ENCODE assay signal across 8 mouse cellular contexts in the genomic region with DNA sequence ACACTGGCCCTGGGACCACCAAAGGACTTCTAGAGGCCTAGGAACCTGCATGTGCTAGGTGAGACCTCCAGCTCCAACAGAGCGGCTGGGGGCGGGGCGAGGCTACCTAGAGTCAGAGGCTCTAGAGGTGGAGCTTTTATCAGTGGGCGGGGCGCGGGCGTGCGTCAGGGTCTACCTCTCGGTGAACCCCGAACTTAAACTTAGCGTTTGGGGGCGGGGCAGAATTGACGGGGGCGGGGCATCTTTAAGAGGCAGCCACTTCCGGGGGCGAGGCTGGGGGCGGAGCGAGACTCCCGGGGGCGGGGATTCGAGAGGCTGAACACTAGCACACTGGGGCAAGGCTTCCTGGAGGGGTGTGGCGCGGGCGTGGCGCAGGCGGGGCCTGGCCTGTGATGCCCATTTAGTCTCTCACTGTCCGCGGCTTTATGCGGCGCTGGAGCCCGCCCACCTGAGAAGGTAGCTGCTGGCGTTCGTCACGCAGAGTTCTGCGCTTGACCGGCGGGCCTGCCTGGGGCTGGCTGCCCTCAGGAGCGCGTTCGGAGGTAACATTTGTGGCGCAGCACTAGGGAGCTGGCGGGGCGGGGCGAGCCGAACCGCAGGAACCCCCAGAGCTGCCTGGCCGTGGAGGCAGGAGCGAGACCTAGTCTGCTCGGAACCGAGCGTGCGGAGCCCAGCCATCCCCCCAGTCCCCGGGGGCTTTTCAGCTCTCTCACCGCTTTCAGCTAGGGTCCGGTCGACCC. TPM values are rescaled to one million over a fixed set of nuclear protein-coding genes. Genes with fewer than 3 reads are reported as not detected.
DNase-seq lines count a peak whose midpoint lies in the region; ATAC-seq lines count a peak whose summit lies in the region.

A gene (plus strand): TSS at position 392 of the 740 bp plus-strand sequence.

- peak within 1 kb of the TSS; percentile 86 for H3K4me2 ChIP-seq in embryonic facial prominence, embryonic 13.5 days
- H3K4me2 ChIP-seq in midbrain, embryonic 11.5 days = peak within 1 kb of the TSS; percentile 78

- H3K4me1 ChIP-seq in embryonic facial prominence, embryonic 13.5 days = no peaks in the 10 kb centered on the region
- peaks cover 2% of the 10 kb centered on the region; the same call in 1 of the 2 replicates for H3K4me1 ChIP-seq in midbrain, embryonic 11.5 days (ENCODE audit: control insufficient read depth, insufficient read depth, low read length)

- H3K27ac ChIP-seq in embryonic facial prominence, embryonic 13.5 days = no peak within 1 kb of the TSS
- no peak within 1 kb of the TSS for H3K27ac ChIP-seq in midbrain, embryonic 11.5 days (ENCODE audit: low read depth, low read length)

- no peaks in the 10 kb centered on the region for H3K36me3 ChIP-seq in embryonic facial prominence, embryonic 13.5 days
- H3K36me3 ChIP-seq in midbrain, embryonic 11.5 days (ENCODE audit: control insufficient read depth, insufficient read depth, low read length) = no peaks in the 10 kb centered on the region

- peak; percentile 96 for ATAC-seq in embryonic facial prominence, embryonic 13.5 days (ENCODE audit: insufficient number of reproducible peaks, insufficient read depth, low FRiP score, low TSS enrichment, low read depth)
- ATAC-seq in midbrain, embryonic 11.5 days (ENCODE audit: low FRiP score) = peak; percentile 97

- peak within 1 kb of the TSS; percentile 70 for H3K4me3 ChIP-seq in embryonic facial prominence, embryonic 13.5 days
- H3K4me3 ChIP-seq in midbrain, embryonic 11.5 days (ENCODE audit: low read depth, low read length) = peak within 1 kb of the TSS; percentile 68

- WGBS in embryonic facial prominence, embryonic 13.5 days = 2% methylated on average over 56 of the region's 56 CpGs
- 2% methylated on average over 52 of the region's 56 CpGs for WGBS in midbrain, embryonic 11.5 days

- H3K27me3 ChIP-seq in embryonic facial prominence, embryonic 13.5 days = no peaks in the 10 kb centered on the region
- H3K27me3 ChIP-seq in midbrain, embryonic 11.5 days (ENCODE audit: control insufficient read depth, insufficient read depth, low read length) = no peaks in the 10 kb centered on the region

- peak; percentile 87 to 90 for DNase-seq in adrenal gland, postnatal 4 days (ENCODE audit: low spot score in 2 of 2)
- DNase-seq in heart, adult 11 months = peak; percentile 99
- peak; percentile 97 for DNase-seq in kidney, adult 11 months
- DNase-seq in left cerebral cortex, postnatal 4 days = peak; percentile 92
- peak; percentile 99 for DNase-seq in midbrain, embryonic 11.5 days (ENCODE audit: low spot score, missing footprints)
- peak; percentile 80 for DNase-seq in right cerebral cortex, postnatal 4 days
- DNase-seq in yolk sac, embryonic 10.5 days (ENCODE audit: low spot score) = peak; percentile 97

- H3K9ac ChIP-seq in embryonic facial prominence, embryonic 13.5 days = peak within 1 kb of the TSS; percentile 78
- peak within 1 kb of the TSS; percentile 70 for H3K9ac ChIP-seq in midbrain, embryonic 11.5 days (ENCODE audit: low read length)

- intact Hi-C loops in left cerebral cortex, postnatal 4 days (cut with DNase I) = no loop called here

- H3K9me3 ChIP-seq in embryonic facial prominence, embryonic 13.5 days = no peaks in the 10 kb centered on the region
- H3K9me3 ChIP-seq in midbrain, embryonic 11.5 days (ENCODE audit: control insufficient read depth, low read length) = no peaks in the 10 kb centered on the region

RNA-seq across cellular contexts. Expression of the gene that starts here (rescaled TPM):
- 1 to 10 TPM; 7.1 to 8.3 TPM for total RNA-seq in adrenal gland, postnatal 4 days (2021)
- 2.8 and 3.0 TPM in 2 replicates for polyA plus RNA-seq in embryonic facial prominence, embryonic 13.5 days (2015; fragmentation: Nextera tagmentation; extraction: Ambion mirVana)
- total RNA-seq in left cerebral cortex, postnatal 4 days (2021) = 1 to 10 TPM; 4.4 to 5.8 TPM
- 1.9 and 3.0 TPM in 2 replicates for polyA plus RNA-seq in midbrain, embryonic 11.5 days (2014; fragmentation: Nextera tagmentation; extraction: Ambion mirVana)
